Mouse (Mus musculus) kidney, postnatal 4 days (tissue): ENCODE measurements at regions not wholly inside any gene's neighbourhood (a gene's known extent, or its start where the extent isn't known, plus 50 kb on each side); places are given as distances from the start of the nearest gene placed in this dataset.

Experiments
- DNase-seq, 2 experiments: peaks; one replicate each; pipeline ENCODE4 v3.0.0; 2021; ENCODE audit warnings: mixed read lengths in 2 of 2

- no peak for DNase-seq
Measured at GRCm38 (mm10) chr15:58718282-58718681, 170.8 kb upstream of the Gm49356 start.

- DNase-seq: no peak
Measured at GRCm38 (mm10) chr15:58719410-58719809, 169.7 kb upstream of the Gm49356 start.

GRCm38 (mm10) chr15:58727041-58727440 is 162.1 kb upstream of the Gm49356 start:
- no peak for DNase-seq

- DNase-seq: no peak
Measured at GRCm38 (mm10) chr15:58728264-58728663, 160.8 kb upstream of the Gm49356 start.

DNA sequence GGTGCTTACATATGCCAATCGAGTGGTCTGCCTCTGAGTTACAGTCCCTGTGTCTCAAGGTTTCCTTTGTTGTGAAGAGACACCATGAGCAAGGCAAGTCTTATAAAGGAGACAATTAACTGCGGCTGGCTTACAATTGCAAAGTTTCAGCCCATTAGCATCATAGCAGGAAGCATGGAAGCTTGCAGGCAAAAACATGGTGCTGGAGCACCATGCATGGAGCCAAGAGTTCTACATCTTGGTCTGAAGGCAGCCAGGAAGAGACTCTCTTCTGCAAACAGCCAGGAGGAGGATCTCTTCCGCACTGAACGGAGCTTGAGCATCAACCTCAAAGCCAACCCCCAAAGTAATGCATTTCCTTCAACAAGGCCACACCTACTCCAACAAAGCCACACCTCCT is 158.2 kb upstream of the Gm49356 start:
- no peak for DNase-seq

- DNase-seq: peak; percentile 18
Measured at GRCm38 (mm10) chr15:58731346-58731745, 157.8 kb upstream of the Gm49356 start.

DNA sequence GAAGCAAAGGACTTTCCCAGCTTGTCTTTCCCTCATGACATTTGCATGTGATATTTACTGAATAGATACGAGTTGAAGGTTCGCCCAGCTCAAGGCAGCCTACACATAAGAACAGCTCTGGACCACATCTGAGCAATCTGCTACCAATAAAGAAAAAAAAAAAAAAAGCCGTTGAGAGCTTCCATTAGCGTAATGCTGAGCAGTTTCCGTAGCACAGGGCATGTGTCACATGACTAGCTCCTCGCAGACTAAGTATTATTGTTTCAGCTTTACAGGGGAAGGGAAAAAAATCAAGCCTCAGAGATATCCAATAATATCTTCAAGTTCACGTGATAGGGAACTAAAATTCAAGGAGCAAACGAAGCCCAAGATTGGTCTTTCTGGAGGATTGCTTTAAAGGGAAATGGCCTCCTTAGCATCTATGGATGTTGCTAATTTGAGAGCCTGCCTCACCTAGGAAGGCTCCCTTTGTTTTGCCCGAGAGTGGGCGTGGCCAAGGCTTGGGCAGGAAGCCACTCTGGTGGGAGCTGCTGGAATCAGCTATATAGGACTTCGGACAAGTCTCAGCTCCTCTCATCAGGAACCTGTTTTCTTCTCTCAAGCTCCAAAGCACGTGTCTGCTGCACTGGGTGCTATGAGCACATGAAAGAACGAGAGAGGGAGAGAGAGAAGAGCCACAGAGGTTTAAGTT is 157.0 kb upstream of the Gm49356 start:
- DNase-seq: peak; percentile 53 to 60
